Mouse (Mus musculus) retina, postnatal 7 days (tissue): Measurements from ENCODE around the gene Morc1.

ENCODE experiments used
- DNase-seq: peaks from one replicate; pipeline ENCODE4 v3.0.0-alpha.2; 2012; ENCODE audit warnings: low read depth, low spot score

Morc1 gene

DNA sequence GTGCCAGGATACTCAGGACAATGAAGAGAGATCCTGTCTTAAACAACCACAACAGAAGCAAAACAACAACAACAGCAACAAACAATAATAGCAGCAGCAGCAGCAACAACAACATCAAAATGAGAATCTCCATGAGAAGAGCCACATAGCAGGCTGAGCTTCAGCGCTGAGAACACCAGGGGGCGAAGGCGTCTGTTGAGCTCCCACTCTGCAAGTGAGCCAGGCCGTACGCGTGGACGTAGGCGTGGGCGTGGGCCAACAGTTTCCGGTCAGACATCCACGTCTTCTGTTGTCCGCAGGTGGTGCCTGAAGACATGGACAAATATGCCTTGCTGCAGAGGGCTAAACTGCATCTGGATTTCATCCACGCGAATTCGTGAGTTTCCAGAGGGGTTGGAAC lies at the start of gene Morc1:
Gene Morc1, plus strand, starts transcription at position 211 of the 400 bp plus-strand sequence.
- DNase-seq: no peak

DNA sequence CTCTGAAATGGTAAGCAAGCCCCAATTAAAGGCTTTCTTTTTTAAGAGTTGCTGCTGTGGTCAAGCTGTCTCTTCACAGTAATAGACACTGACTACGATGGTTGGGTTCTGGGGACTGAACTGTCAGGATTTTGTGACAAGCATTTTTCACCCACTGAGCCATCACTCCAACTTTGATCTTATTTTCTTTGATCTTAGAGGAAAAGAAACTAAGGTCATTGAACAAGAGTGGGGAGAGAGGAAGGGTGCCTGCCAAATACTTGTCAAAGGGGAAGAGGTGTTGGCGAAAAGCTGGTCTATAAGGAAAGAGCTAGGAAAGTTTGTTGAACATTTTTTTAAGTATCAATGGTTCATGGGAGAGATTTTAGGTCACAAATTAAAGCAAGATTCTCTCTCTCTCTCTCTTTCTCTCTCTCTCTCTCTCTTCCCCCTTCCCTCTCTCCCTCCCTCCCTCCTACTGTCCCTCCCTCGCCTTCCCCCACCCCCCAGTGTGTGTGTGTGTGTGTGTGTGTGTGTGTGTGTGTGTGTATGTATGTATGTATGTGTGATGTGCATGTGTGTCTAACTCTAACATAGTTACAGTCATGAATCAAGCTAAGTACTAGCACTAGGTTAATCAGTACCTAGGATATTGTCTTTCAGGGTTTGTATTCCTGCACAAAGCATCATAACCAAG lies 47.3 kb upstream of the Morc1 start:
- DNase-seq: no peak

- DNase-seq: no peak
These were observed 44.1 kb upstream of the Morc1 start for GRCm38 (mm10) chr16:48386982-48387381.

GRCm38 (mm10) chr16:48395278-48395677 lies 35.8 kb upstream of the Morc1 start:
- DNase-seq: no peak

DNA sequence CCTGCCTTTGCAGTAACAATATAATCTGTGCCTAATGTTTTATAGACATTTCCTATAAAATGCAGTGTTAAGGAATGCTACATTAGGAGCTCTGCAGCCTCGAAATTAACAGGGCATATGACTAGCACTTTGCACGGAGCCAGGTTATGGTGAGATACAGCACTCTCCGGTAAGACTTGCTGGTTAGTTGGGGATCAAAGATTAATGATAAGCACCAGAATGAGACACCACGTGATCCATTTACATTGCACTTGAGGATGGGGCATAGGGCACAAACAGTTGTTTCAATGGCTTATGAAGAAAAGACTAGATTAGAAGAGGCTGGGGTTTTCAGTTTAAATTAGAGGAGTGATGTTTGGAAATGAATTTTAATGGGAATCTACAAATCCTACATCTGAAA lies 28.1 kb upstream of the Morc1 start:
- no peak for DNase-seq

DNA sequence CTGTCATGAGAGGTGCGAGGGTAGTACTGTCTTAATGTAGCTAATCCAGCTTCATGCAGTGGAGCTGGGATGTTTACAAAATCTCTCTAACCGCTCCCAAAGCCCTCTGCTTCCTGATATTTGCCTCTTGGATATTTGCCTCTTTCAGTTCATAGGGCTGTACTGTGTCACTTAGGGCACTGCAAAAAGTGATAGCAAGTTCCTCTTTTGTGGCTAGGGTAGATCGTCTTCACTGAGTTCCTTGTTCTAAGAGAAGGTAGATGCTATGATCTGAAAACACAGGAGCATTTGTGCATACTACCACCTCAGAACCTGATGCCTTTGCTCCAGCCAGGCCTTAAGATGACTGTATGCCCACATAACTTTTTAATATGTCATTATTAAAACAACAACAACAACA lies 27.6 kb upstream of the Morc1 start:
- DNase-seq: no peak

GRCm38 (mm10) chr16:48404009-48404408 lies 27.0 kb upstream of the Morc1 start:
- no peak for DNase-seq

GRCm38 (mm10) chr16:48405674-48406403 lies 25.2 kb upstream of the Morc1 start:
- DNase-seq: no peak

GRCm38 (mm10) chr16:48409580-48409979 lies 21.5 kb upstream of the Morc1 start:
- DNase-seq: no peak

DNA sequence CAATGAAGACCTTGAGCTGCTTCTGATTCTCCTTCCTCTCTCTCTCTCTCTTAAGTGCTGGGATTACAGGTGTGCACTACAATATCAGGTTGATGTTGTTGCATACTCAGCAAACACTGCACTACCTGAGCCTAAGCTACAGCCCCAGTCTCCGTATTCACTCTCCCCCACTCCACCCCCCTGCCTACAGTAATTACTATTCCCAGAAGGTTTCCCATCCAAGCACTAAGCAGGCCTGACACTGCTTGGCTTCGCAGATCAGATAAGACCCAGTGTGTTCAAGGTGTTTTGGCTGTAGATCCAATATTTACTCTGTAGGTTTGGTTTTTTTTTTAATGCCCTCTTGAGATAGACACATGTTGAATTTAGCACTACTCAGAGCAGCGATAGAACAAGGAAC lies 20.9 kb upstream of the Morc1 start:
- DNase-seq: no peak

- no peak for DNase-seq
These were observed 18.8 kb upstream of the Morc1 start, which contains the start of gene Gm5485 for GRCm38 (mm10) chr16:48412246-48412645. Gm5485 (minus strand) TSS chr16:48412416.

- no peak for DNase-seq
These were observed 12.5 kb upstream of the Morc1 start for GRCm38 (mm10) chr16:48418557-48418956.

DNA sequence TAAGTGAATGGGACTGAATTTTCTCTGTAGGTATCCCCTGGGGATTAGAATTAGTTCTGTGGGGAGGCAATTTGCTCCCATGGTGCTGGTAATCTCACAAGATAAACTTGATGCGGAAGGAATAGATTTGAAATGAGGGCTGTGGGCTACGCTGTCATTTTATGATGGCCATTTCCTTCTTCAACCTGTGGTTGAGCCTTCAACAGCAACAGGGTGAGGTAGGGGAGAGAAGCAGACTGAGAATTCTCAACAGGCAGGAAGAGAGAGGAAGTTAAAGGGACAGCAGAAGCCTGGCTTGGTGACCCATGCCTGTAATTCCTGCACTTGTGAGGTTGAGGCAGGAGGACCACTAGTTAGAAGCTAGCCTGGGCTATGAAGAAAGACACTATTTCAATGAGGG lies 12.0 kb upstream of the Morc1 start:
- no peak for DNase-seq

- DNase-seq: no peak
These were observed 8.5 kb upstream of the Morc1 start for GRCm38 (mm10) chr16:48422501-48422900.

DNA sequence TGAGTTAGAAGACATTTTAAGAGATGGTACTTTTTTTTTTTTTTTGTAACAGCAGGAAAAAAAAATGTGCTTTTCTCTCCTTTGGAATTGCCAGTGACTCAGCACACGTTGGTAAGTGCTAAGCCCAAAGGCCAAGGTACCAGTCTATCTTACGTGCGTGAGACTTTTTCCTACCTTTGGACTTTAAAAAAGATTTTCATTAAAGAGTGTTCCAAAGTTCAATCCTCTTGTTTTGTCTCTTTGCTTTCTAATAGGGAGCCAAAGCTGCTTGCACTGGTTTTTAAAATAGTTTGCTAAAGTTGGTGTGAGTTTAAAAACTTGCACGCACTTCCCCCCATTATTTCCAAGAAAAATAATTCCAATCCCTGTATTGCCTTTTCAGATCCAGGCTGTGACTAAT lies 7.0 kb upstream of the Morc1 start:
- DNase-seq: no peak

DNA sequence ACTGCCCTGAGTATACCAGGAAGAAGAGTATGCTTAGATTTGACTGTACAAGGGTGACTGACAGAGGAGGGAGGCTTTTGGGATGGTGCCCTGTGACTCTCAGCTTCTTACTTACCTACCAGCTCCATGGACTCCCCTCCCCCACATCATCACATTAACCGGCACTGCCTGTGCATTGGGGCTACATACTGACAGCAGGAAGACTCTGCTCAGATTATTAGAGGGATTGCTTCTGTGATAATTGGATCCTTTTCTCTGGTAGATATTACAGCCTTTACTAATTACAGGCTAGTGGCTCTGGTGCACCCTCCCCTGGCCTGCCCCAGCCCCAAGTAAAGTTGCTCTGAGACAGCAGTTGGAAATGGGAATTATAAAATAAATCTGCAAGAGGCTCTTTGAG lies 1.6 kb upstream of the Morc1 start:
- DNase-seq: no peak

DNA sequence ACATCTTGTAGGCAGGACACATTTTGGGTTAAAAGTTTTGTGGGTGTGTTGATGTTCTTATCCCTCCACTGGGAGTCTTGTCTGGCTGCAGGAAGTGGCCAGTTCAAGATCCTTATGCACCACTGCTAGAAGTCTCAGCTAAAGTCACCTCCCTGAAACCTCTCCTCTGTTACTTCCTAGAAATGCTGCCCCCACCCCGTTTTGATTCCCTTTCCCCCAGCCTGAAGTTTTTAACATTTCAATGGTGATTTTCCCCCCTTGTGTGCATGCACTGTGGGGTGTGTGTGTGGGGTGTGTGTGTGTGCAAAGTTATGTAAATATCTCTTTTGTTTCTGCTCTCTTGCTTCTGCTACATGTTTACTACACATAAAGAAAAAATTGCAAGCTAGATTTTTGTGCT lies 4.4 kb downstream of the Morc1 start:
- DNase-seq: no peak

DNA sequence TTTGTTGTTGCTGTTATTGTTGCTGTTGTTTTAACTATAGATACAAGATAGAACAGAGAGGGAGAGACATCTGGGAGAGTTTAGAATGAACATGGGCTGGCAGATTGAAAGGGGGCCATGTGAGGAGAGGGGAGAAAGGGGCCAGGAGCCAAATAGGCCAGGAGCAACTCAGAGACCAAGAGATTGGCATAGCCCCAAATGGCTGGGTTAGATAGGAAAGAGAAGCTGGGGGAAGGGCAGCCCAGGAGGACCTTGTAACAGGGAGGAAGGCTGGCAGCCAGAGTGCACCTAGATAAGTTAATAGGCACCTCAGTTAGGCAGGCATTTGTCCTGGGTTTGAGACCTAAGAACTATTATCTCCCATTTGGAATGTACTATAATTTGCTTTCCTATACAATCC lies 6.4 kb downstream of the Morc1 start:
- no peak for DNase-seq

GRCm38 (mm10) chr16:48444589-48444988 lies 13.6 kb downstream of the Morc1 start:
- DNase-seq: no peak

DNA sequence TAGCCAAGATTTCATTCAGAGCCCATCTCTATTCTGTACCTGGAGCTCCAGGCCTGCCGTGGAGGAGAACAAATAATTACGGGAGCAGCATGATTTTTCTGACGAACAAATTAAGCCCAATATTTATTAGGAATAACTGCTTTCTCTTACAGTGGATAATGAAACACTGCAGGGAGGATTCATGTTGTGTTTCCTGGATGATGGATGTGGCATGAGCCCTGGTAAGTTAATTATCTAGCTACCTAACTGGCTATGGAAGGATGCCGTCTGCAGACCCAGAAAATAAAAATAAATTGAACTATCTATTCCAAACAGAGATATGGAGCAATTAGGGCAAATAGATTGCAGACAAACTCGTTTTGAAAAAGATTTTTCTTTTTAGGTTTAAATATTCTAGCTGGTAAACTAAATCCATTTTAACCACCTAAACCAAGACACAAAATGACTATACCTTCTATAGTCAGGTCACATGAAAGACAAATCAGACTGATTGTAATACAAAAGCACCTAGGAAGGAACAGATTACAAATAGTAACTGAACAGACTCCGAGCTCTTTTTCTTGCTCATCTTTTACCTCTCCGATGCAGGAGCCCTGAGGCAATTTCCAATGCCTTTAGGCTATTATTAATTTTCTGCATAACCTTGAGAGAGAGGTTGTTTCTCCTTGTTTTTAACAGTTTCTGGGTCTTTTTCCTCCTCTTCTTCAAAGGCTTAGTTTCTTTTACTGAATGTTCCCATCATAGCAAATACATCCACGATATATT lies 15.3 kb downstream of the Morc1 start:
- DNase-seq: no peak

DNA sequence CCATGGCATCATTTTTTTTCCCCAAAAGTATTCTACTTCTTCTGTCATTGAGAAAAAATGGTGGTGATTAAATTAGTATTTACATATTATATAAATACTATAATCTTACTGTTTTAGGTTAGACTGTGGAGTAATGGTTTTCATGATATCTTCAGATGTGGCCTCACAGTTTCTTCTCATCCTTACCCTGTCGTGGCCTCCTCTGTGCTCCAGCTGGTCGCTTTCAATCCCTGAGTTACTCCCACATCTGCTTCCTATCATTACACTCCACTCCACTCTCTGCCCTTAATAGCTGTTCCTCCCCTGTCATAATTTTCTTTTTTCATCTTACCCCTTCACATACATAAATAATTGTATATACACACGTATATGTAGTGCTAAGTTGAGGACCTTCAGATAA lies 22.2 kb downstream of the Morc1 start:
- DNase-seq: no peak

DNA sequence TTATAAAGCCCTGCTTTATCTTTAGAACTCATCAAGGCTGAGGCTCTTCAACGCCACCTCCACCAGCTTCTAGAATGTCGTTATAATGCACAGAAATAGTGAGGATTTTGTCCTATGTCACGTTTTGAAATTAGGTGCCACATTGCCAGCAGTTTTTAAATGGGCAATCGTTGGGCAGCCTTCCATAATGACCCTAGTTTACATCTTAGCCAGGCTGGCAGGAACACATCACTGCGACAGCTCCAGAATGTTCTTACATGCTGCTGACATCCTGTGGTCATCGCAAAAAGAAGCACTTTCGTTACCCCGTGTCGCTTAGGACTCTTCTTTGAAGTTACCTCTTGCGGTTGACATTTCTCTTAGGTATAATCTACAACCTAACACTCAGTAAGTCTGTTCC lies 42.4 kb downstream of the Morc1 start:
- DNase-seq: no peak
